Mouse (Mus musculus) liver, embryonic 12.5 days (tissue): ENCODE data around the gene Spock1. TPM values are rescaled to one million over a fixed set of nuclear protein-coding genes. Genes with fewer than 3 reads are reported as not detected.

Source experiments
- ATAC-seq: fragments of 200-750 bp; cut with Nextera tagmentation; 2 replicates; pipeline ENCODE4 v1.8.0; 2017; ENCODE audit warnings: moderate number of reproducible peaks, mild to moderate bottlenecking, moderate library complexity
- H3K27ac ChIP-seq: fragments of 300-500 bp; sonication (generic); 2 replicates; pipeline ENCODE4 v1.5.1; 2016; ENCODE audit warnings: mild to moderate bottlenecking
- H3K27me3 ChIP-seq: fragments of 300-500 bp; sonication (generic); replicated peaks from 2 replicates; pipeline ENCODE4 v1.6.1; 2016; ENCODE audit warnings: mild to moderate bottlenecking, moderate library complexity
- H3K36me3 ChIP-seq: fragments of 300-500 bp; sonication (generic); 2 replicates; pipeline ENCODE4 v1.6.1; 2016; ENCODE audit warnings: mild to moderate bottlenecking, moderate library complexity
- H3K4me1 ChIP-seq: fragments of 300-500 bp; sonication (generic); 2 replicates; pipeline ENCODE4 v1.6.1; 2016
- H3K4me2 ChIP-seq: fragments of 300-500 bp; sonication (generic); 2 replicates; pipeline ENCODE4 v1.6.1; 2016; ENCODE audit warnings: mild to moderate bottlenecking, moderate library complexity
- H3K4me3 ChIP-seq: fragments of 300-500 bp; sonication (generic); 2 replicates; pipeline ENCODE4 v1.5.1; 2016; ENCODE audit warnings: mild to moderate bottlenecking, moderate library complexity
- H3K9ac ChIP-seq: fragments of 300-500 bp; sonication (generic); 2 replicates; pipeline ENCODE4 v1.6.1; 2016; ENCODE audit warnings: mild to moderate bottlenecking, moderate library complexity
- H3K9me3 ChIP-seq: fragments of 300-500 bp; sonication (generic); replicated peaks from 2 replicates; pipeline ENCODE4 v1.6.1; 2016; ENCODE audit warnings: mild to moderate bottlenecking, moderate library complexity
- WGBS: fragments of 180-500 bp; shearing (Covaris S2); methylation state at CpG from one replicate; pipeline ENCODE4 v1.1.7; 2016; ENCODE audit not compliant: insufficient replicate concordance; 5-methylcytosine and 5-hydroxymethylcytosine counted together
- polyA plus RNA-seq: library from polyadenylated mRNA; unstranded; fragments of >200 nt; fragmentation: Nextera tagmentation; extraction: Ambion mirVana; gene quantifications from 2 replicates; pipeline ENCODE4 v1.2.1, GENCODE M21; 2016

Gene Spock1
- polyA plus RNA-seq, 1 experiment from 2014 or later: 0.27 TPM

DNA sequence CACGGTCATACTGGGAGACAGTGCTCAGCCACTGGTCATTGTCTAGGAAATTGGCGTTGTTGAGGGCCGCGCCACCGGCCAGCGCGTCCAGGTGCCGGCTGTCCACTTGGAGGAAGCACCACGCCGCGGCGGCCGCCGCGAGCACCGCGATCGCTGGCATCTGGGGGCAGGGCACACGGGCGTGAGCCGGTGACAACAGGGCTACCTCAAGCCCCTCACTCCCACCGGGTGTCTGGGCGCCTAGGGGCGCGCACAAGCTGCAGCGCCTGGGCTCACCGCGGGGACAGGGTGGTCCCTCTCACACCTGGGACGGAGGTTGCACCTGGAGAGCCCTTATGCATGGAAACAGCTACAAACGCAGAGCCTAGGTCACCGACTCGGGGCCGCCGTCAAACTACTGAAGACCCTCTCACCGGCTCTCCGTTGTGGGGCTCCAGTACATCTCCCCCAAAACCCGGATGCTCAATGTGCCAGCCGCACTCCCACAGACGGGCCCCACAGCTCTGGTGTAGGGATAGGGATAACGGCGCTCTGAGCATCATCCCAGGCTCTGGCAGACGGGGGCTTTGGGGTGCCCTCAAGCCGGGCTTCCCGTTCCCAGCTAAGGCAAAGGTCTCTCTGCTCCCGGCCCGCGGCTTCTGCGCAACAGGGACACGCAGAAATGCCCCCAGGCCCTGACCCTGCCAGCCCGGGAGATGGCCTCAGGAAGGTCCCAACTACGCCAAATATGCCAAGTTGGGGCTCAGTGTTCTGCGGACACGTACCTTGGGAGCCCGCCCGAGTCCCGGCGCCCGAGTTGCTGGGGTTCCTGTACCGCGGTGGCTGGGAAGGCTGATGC lies 485 bp downstream of the Spock1 start:
- Histone ChIP-seq H3K4me1 (no peaks in the 10 kb centered on the region), H3K4me3 (peak overlapping the region; percentile 32), H3K27ac (no peak overlapping the region), H3K4me2 (peak overlapping the region; percentile 57), H3K9ac (no peak overlapping the region), H3K9me3 (no peaks in the 10 kb centered on the region), H3K27me3 (peaks cover 37% of the 10 kb centered on the region), H3K36me3 (no peaks in the 10 kb centered on the region)
- WGBS: 5% methylated on average over 60 of the region's 60 CpGs
- ATAC-seq: no peak

DNA sequence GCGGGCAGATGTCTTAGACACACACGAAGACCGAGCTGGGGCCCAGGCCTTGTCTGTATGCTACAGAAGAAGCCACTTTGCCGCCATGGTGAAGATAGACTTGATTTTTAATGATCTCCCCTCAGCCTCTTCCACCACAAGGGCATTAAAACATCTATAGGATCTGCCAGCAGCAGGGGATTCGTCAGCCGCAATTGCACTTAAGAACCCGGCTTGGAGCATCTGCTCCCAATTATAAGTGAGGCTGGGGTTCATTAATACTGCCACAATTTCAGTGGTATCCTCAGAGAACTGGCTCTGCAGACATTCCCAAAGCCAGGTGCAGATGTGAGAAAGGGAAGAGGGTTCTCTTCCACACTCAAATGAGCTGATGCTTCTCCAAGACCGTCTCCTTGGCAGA lies 13.5 kb downstream of the Spock1 start:
- H3K9ac ChIP-seq: no peak overlapping the region
- H3K9me3 ChIP-seq: peaks cover 17% of the 10 kb centered on the region
- H3K4me3 ChIP-seq: no peak overlapping the region
- no peaks in the 10 kb centered on the region for H3K36me3 ChIP-seq
- H3K27me3 ChIP-seq: no peaks in the 10 kb centered on the region
- H3K4me2 ChIP-seq: no peak overlapping the region
- H3K4me1 ChIP-seq: no peaks in the 10 kb centered on the region
- ATAC-seq: no peak
- H3K27ac ChIP-seq: no peak overlapping the region
- WGBS: 83% methylated on average over 8 of the region's 8 CpGs

- no peaks in the 10 kb centered on the region for H3K36me3 ChIP-seq
- no peak overlapping the region for H3K27ac ChIP-seq
- no peak overlapping the region for H3K4me3 ChIP-seq
- ATAC-seq: no peak
- WGBS: 50% methylated on average over 9 of the region's 9 CpGs
- H3K9ac ChIP-seq: no peak overlapping the region
- H3K4me1 ChIP-seq: no peaks in the 10 kb centered on the region
- no peaks in the 10 kb centered on the region for H3K9me3 ChIP-seq
- H3K27me3 ChIP-seq: no peaks in the 10 kb centered on the region
- H3K4me2 ChIP-seq: no peak overlapping the region
Observed at GRCm38 (mm10) chr13:57889708-57890107, 18.4 kb downstream of the Spock1 start.

GRCm38 (mm10) chr13:57889050-57889449 lies 19.1 kb downstream of the Spock1 start:
- Histone ChIP-seq H3K27ac (no peak overlapping the region), H3K4me3 (no peak overlapping the region), H3K9ac (no peak overlapping the region), H3K4me2 (no peak overlapping the region), H3K4me1 (no peaks in the 10 kb centered on the region), H3K27me3 (no peaks in the 10 kb centered on the region), H3K36me3 (no peaks in the 10 kb centered on the region), H3K9me3 (no peaks in the 10 kb centered on the region)
- 45% methylated on average over 5 of the region's 6 CpGs for WGBS
- no peak for ATAC-seq

GRCm38 (mm10) chr13:57879817-57880216 lies 28.3 kb downstream of the Spock1 start:
- no peak overlapping the region for H3K27ac ChIP-seq
- no peak for ATAC-seq
- H3K4me2 ChIP-seq: no peak overlapping the region
- H3K4me1 ChIP-seq: no peaks in the 10 kb centered on the region
- no peak overlapping the region for H3K4me3 ChIP-seq
- no peaks in the 10 kb centered on the region for H3K9me3 ChIP-seq
- no peak overlapping the region for H3K9ac ChIP-seq
- no peaks in the 10 kb centered on the region for H3K36me3 ChIP-seq
- WGBS: 34% methylated on average over 4 of the region's 4 CpGs
- no peaks in the 10 kb centered on the region for H3K27me3 ChIP-seq

- 86% methylated on average over 11 of the region's 11 CpGs for WGBS
- Histone ChIP-seq H3K4me1 (no peaks in the 10 kb centered on the region), H3K27me3 (no peaks in the 10 kb centered on the region), H3K9ac (no peak overlapping the region), H3K4me2 (no peak overlapping the region), H3K9me3 (no peaks in the 10 kb centered on the region), H3K36me3 (no peaks in the 10 kb centered on the region), H3K27ac (no peak overlapping the region), H3K4me3 (no peak overlapping the region)
- ATAC-seq: no peak
Observed at GRCm38 (mm10) chr13:57878797-57879196, 29.3 kb downstream of the Spock1 start.

- Histone ChIP-seq H3K27me3 (no peaks in the 10 kb centered on the region), H3K4me2 (no peak overlapping the region), H3K9me3 (no peaks in the 10 kb centered on the region), H3K36me3 (no peaks in the 10 kb centered on the region), H3K4me1 (no peaks in the 10 kb centered on the region), H3K27ac (no peak overlapping the region), H3K4me3 (no peak overlapping the region), H3K9ac (no peak overlapping the region)
- no peak for ATAC-seq
- WGBS: 66% methylated on average over 10 of the region's 10 CpGs
Observed at GRCm38 (mm10) chr13:57877782-57878181, 30.4 kb downstream of the Spock1 start.

DNA sequence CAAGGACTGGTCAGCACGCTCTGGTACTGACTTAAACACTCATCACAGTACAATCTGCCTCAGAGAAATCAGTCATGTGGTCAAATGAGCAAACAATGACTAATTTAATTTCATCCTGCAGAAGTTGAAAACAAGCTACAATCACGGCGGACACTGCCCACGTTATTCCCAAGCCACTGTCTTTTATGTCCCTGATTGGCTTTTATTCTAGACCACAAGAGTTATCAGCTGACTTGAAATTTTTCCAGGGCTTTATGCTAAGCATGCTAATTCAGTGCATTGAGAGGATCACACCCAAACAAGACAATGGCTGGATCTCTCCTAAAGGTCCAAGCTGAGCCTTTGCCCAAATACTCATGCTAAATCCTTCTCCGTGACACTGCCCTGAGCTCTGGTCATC lies 31.2 kb downstream of the Spock1 start:
- H3K4me3 ChIP-seq: no peak overlapping the region
- 72% methylated on average over 5 of the region's 5 CpGs for WGBS
- H3K36me3 ChIP-seq: no peaks in the 10 kb centered on the region
- no peaks in the 10 kb centered on the region for H3K4me1 ChIP-seq
- no peaks in the 10 kb centered on the region for H3K27me3 ChIP-seq
- H3K9ac ChIP-seq: no peak overlapping the region
- no peak for ATAC-seq
- H3K9me3 ChIP-seq: no peaks in the 10 kb centered on the region
- H3K27ac ChIP-seq: no peak overlapping the region
- H3K4me2 ChIP-seq: no peak overlapping the region

GRCm38 (mm10) chr13:57870058-57870457 lies 38.1 kb downstream of the Spock1 start:
- Histone ChIP-seq H3K4me1 (no peaks in the 10 kb centered on the region), H3K27me3 (no peaks in the 10 kb centered on the region), H3K9ac (no peak overlapping the region), H3K4me2 (no peak overlapping the region), H3K4me3 (no peak overlapping the region), H3K27ac (no peak overlapping the region), H3K9me3 (no peaks in the 10 kb centered on the region), H3K36me3 (no peaks in the 10 kb centered on the region)
- WGBS: 67% methylated on average over 4 of the region's 4 CpGs
- ATAC-seq: no peak

- Histone ChIP-seq H3K4me1 (no peaks in the 10 kb centered on the region), H3K27me3 (no peaks in the 10 kb centered on the region), H3K9ac (no peak overlapping the region), H3K4me2 (no peak overlapping the region), H3K4me3 (no peak overlapping the region), H3K9me3 (no peaks in the 10 kb centered on the region), H3K36me3 (no peaks in the 10 kb centered on the region), H3K27ac (no peak overlapping the region)
- ATAC-seq: no peak
- WGBS: 51% methylated on average over 7 of the region's 7 CpGs
Observed at GRCm38 (mm10) chr13:57867586-57867985, 40.5 kb downstream of the Spock1 start.

GRCm38 (mm10) chr13:57865029-57865428 lies 43.1 kb downstream of the Spock1 start:
- Histone ChIP-seq H3K4me3 (no peak overlapping the region), H3K27me3 (no peaks in the 10 kb centered on the region), H3K4me2 (no peak overlapping the region), H3K9ac (no peak overlapping the region), H3K27ac (no peak overlapping the region), H3K9me3 (no peaks in the 10 kb centered on the region), H3K4me1 (no peaks in the 10 kb centered on the region), H3K36me3 (no peaks in the 10 kb centered on the region)
- 56% methylated on average over 4 of the region's 4 CpGs for WGBS
- no peak for ATAC-seq

GRCm38 (mm10) chr13:57858491-57858890 lies 49.6 kb downstream of the Spock1 start:
- no peaks in the 10 kb centered on the region for H3K4me1 ChIP-seq
- no peaks in the 10 kb centered on the region for H3K36me3 ChIP-seq
- no peak overlapping the region for H3K9ac ChIP-seq
- no peak overlapping the region for H3K4me2 ChIP-seq
- ATAC-seq: no peak
- no peaks in the 10 kb centered on the region for H3K9me3 ChIP-seq
- no peaks in the 10 kb centered on the region for H3K27me3 ChIP-seq
- no peak overlapping the region for H3K4me3 ChIP-seq
- 66% methylated on average over 9 of the region's 9 CpGs for WGBS
- no peak overlapping the region for H3K27ac ChIP-seq

DNA sequence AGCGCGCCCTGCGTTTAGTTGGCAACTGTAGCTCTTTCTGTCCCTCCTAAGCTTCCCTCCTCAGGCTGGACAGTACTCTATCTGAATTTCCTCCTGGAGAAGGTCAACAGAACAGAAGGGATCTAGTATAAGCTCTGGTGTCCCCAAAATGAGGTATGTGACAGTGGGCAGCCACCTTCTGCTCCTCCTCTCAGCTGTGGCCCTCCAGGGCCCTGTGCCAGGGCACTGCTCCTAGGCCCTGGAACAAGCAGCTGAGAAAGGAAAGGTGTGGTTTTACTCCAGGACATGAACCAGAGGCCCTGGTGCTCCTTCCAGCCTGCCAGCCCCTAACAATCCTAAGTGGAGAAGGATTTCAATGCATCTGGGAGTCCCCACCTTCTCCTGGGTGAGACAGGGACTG lies 51.1 kb downstream of the Spock1 start:
- no peak overlapping the region for H3K27ac ChIP-seq
- no peaks in the 10 kb centered on the region for H3K27me3 ChIP-seq
- 79% methylated on average over 3 of the region's 3 CpGs for WGBS
- no peak overlapping the region for H3K9ac ChIP-seq
- no peaks in the 10 kb centered on the region for H3K36me3 ChIP-seq
- no peak overlapping the region for H3K4me3 ChIP-seq
- no peaks in the 10 kb centered on the region for H3K4me1 ChIP-seq
- no peak overlapping the region for H3K4me2 ChIP-seq
- no peaks in the 10 kb centered on the region for H3K9me3 ChIP-seq
- ATAC-seq: no peak
